Mouse (Mus musculus) limb, embryonic 14.5 days (tissue): ENCODE data around the gene Cry2. TPM values are rescaled to one million over a fixed set of nuclear protein-coding genes. Genes with fewer than 3 reads are reported as not detected.

Experiments
- ATAC-seq: fragments of 200-750 bp; cut with Nextera tagmentation; 2 replicates; pipeline ENCODE4 v1.8.0; 2017; ENCODE audit warnings: low read depth, moderate number of reproducible peaks, moderate TSS enrichment; ENCODE audit not compliant: low FRiP score
- DNase-seq: peaks from one replicate; pipeline ENCODE4 v3.0.0-alpha.2; 2015; ENCODE audit warnings: low spot score
- H3K27ac ChIP-seq: fragments of 300-500 bp; sonication (generic); replicated peaks from 2 replicates; pipeline ENCODE4 v1.5.1; 2014; ENCODE audit warnings: low read depth, mild to moderate bottlenecking, low read length, moderate library complexity, mixed read lengths
- H3K27me3 ChIP-seq: fragments of 300-500 bp; sonication (generic); 2 replicates; pipeline ENCODE4 v1.6.1; 2014; ENCODE audit warnings: low read length, mixed read lengths; ENCODE audit not compliant: control insufficient read depth, insufficient read depth
- H3K36me3 ChIP-seq: fragments of 300-500 bp; sonication (generic); 2 replicates; pipeline ENCODE4 v1.6.1; 2014; ENCODE audit warnings: mild to moderate bottlenecking, low read length, moderate library complexity, mixed read lengths; ENCODE audit not compliant: control insufficient read depth, insufficient read depth
- H3K4me1 ChIP-seq: fragments of 300-500 bp; sonication (generic); 2 replicates; pipeline ENCODE4 v1.6.1; 2014; ENCODE audit warnings: antibody characterized with exemption, low read length, mixed read lengths; ENCODE audit not compliant: control insufficient read depth, insufficient read depth
- H3K4me2 ChIP-seq: fragments of 300-500 bp; sonication (generic); replicated peaks from 2 replicates; pipeline ENCODE4 v1.6.1; 2014; ENCODE audit warnings: low read depth, mild to moderate bottlenecking, low read length, moderate library complexity; ENCODE audit not compliant: severe bottlenecking
- H3K4me3 ChIP-seq: fragments of 300-500 bp; sonication (generic); replicated peaks from 2 replicates; pipeline ENCODE4 v1.5.1; 2014; ENCODE audit warnings: low read length
- H3K9ac ChIP-seq: fragments of 300-500 bp; sonication (generic); 2 replicates; pipeline ENCODE4 v1.6.1; 2014; ENCODE audit warnings: mild to moderate bottlenecking, low read depth, low read length, moderate library complexity; ENCODE audit not compliant: severe bottlenecking
- H3K9me3 ChIP-seq: fragments of 300-500 bp; sonication (generic); 2 replicates; pipeline ENCODE4 v1.6.1; 2016; ENCODE audit warnings: low read length; ENCODE audit not compliant: control insufficient read depth
- POLR2A ChIP-seq: fragments of 200-500 bp; IDR thresholded peaks from 2 replicates; pipeline ENCODE4 v1.8.0; 2012; ENCODE audit warnings: inconsistent platforms, mild to moderate bottlenecking, moderate library complexity, borderline replicate concordance; ENCODE audit not compliant: insufficient read depth, insufficient read length; ENCODE audit errors: extremely low read depth
- WGBS: fragments of 180-500 bp; shearing (Covaris S2); extraction: QIAGEN DNeasy Blood & Tissue Kit; methylation state at CpG from one replicate; pipeline ENCODE4 v1.1.7; 2014; 5-methylcytosine and 5-hydroxymethylcytosine counted together
- polyA plus RNA-seq, 2 experiments: library from polyadenylated mRNA; depleted of rRNA in 1 of 2; stranded (reverse) in 1 of 2; unstranded in 1 of 2; fragments of >200 nt; fragmentation: Nextera tagmentation in 1 of 2; extraction: Ambion mirVana in 1 of 2; gene quantifications; 2 replicates each; pipeline versions ENCODE4 v1.2.1 to v1.2.3; 2012 to 2014

Cry2 gene
- polyA plus RNA-seq, 2 experiments, result 27.2 to 30.2 TPM

DNA sequence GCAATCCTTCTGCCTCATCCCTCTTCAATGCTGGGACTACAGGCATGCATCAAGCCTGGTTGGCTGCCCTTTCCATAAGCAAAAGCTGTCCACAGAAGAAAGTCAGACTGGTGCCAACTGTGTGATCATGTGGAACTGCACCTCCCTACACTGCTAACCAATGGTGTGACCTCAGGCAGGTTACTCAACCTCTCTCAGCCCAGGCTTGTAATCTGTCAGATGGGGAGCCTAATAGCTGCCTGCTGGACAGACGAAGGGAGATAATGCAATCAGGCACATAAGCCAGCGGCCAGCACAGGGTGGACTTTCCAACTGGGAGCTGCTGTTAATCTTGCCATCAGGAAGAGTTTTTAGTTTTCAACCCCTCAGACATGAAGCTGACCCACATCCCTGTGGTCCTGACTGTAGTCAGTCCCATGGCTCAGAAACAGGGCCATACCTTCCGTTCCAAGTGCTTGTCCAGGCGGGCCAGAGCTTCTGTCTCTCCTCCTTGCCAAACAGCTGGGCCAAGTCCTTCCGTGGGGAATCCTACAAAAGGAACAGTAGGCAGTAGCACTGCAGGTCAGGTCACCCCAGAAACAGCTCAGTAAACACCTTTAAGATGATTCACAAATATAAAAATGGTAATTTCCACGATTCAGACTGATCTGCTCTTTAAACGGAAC lies 12.0 kb downstream of the Cry2 start:
- no peaks in the 10 kb centered on the region for H3K9me3 ChIP-seq
- 96% methylated on average over 7 of the region's 7 CpGs for WGBS
- TF ChIP-seq POLR2A, result no peak
- H3K4me1 ChIP-seq, result peaks cover 23% of the 10 kb centered on the region
- no peaks in the 10 kb centered on the region for H3K27me3 ChIP-seq
- ATAC-seq (no peak), DNase-seq (no peak)
- H3K4me3 ChIP-seq, result no peak overlapping the region
- H3K36me3 ChIP-seq, result peaks cover 91% of the 10 kb centered on the region
- H3K4me2 ChIP-seq, result no peak overlapping the region
- no peak overlapping the region for H3K27ac ChIP-seq
- H3K9ac ChIP-seq, result no peak overlapping the region

DNA sequence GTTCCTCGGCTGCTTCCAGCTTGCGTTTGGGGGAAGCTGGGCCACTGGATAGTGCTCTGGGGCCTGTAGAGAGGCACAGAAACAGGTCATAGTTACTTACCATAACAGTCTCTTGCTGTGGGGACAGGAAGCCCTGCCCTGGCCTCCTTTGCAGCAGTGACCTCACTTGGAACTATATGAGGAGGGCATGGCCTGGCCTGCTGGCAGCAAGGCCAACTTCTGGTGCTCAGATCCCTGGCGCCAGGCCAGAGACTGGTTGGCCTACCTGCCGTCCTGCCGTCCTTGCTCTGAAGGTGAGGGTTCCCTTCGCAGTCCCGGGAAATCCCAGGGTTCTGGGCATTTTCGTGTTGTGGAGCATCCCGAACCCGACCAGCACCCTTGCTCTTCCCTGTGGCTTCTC lies 22.1 kb downstream of the Cry2 start:
- Histone ChIP-seq H3K4me3 (no peak overlapping the region), H3K9me3 (no peaks in the 10 kb centered on the region), H3K36me3 (peaks cover 95% of the 10 kb centered on the region), H3K27me3 (no peaks in the 10 kb centered on the region), H3K27ac (no peak overlapping the region), H3K4me1 (no peaks in the 10 kb centered on the region), H3K4me2 (no peak overlapping the region), H3K9ac (no peak overlapping the region)
- 90% methylated on average over 10 of the region's 10 CpGs for WGBS
- ATAC-seq (no peak), DNase-seq (no peak)
- no peak for TF ChIP-seq POLR2A

DNA sequence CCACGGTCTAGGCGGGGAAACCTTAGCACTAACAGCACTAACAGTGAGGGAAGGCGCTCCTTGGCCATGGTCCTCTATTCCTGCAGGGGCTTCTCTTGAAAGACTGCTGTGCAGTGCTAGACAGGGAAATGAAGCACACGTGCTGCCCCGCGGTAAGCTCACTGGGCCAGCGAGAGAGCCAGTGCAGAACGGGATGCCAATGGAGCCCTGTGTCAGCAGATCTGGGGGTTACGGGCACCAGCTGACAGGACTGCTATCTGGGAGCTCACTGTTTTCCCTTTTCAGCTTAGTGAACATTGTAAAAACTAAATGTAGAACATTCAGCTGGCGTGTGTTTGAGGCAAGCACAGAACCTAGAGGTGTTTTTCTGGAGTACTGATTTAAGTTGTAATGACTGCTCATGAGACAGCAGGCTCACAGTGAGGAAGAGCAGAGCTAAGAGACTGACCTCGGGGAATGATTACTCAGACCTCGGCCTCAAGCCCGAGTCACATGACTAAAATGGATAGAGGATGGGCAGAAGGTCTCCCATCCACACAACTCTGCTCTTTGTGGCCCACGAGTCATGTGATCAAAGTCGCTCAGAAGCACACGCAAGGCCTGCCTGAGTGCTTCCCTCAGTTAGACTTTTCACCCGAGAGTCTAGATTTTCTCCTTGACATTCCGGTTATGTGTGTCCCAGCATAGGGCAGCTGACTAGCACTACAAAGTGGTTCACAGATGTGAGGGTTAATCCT lies 25.4 kb downstream of the Cry2 start:
- no peak for TF ChIP-seq POLR2A
- no peak overlapping the region for H3K27ac ChIP-seq
- H3K9ac ChIP-seq, result no peak overlapping the region
- H3K4me3 ChIP-seq, result no peak overlapping the region
- H3K36me3 ChIP-seq, result peaks cover 92% of the 10 kb centered on the region
- H3K9me3 ChIP-seq, result no peaks in the 10 kb centered on the region
- no peak for DNase-seq
- no peak overlapping the region for H3K4me2 ChIP-seq
- 88% methylated on average over 18 of the region's 18 CpGs for WGBS
- H3K27me3 ChIP-seq, result no peaks in the 10 kb centered on the region
- no peak for ATAC-seq
- H3K4me1 ChIP-seq, result no peaks in the 10 kb centered on the region

DNA sequence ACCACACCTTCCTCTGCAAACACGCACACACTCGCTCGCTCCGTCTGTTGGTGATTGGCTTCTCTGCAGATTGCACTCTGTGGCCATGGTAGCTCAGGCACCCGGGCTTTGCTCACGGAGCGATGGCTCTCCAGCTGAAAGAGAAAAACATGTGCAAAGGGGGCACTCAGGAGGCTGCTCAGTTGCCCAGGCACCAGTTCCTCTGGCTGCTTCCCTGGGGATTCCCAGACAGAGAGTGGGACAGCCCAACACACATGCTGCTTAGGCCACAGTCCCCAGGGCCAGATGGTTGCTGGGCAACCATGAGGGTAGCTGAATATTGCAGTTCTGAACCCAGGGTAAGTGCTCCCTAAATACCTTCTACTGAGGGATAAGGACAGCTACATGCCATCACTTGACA lies 28.2 kb downstream of the Cry2 start:
- peaks cover 65% of the 10 kb centered on the region for H3K36me3 ChIP-seq
- TF ChIP-seq POLR2A, result no peak
- no peak overlapping the region for H3K27ac ChIP-seq
- WGBS, result 92% methylated on average over 7 of the region's 7 CpGs
- no peak overlapping the region for H3K4me3 ChIP-seq
- H3K27me3 ChIP-seq, result peaks cover 2% of the 10 kb centered on the region
- no peak for DNase-seq
- no peak overlapping the region for H3K4me2 ChIP-seq
- no peak for ATAC-seq
- peaks cover 2% of the 10 kb centered on the region; the same call in 1 of the 2 replicates for H3K4me1 ChIP-seq
- H3K9me3 ChIP-seq, result no peaks in the 10 kb centered on the region
- no peak overlapping the region for H3K9ac ChIP-seq

DNA sequence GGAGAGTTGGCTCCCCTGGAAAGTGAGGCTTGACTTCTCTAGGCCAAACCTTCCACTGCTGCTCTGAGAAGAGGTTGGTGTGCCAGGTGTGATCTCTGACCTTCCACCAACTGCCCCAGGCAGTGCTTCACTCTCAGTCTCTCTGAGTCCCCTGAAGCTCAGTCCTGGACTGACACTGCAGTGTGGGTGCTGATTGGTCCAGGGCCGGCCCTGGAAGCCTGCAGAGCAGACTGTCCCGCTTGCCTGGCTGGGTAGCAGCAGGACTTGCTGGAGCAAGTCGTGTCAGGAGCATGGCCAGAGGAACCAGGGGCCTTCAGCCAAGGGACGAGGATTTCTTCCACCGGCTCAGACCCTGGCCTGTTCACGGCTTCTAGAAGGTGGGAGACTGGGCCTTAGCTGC lies 29.1 kb downstream of the Cry2 start:
- 78% methylated on average over 6 of the region's 6 CpGs for WGBS
- Histone ChIP-seq H3K27me3 (peaks cover 7% of the 10 kb centered on the region), H3K9ac (no peak overlapping the region), H3K9me3 (no peaks in the 10 kb centered on the region), H3K27ac (no peak overlapping the region), H3K4me3 (no peak overlapping the region), H3K36me3 (peaks cover 56% of the 10 kb centered on the region), H3K4me1 (peaks cover 4% of the 10 kb centered on the region; the same call in 1 of the 2 replicates), H3K4me2 (no peak overlapping the region)
- TF ChIP-seq POLR2A, result no peak
- no peak for ATAC-seq
- DNase-seq, result no peak
